Mouse (Mus musculus) midbrain, embryonic 15.5 days (tissue): Measurements from ENCODE around the gene Mip. TPM values are rescaled to one million over a fixed set of nuclear protein-coding genes. Genes with fewer than 3 reads are reported as not detected.
A peak's percentile ranks its signal among the peaks of the same experiment; 100 is the strongest.

Experiments
- ATAC-seq: fragments of 200-750 bp; cut with Nextera tagmentation; replicated peaks from 2 replicates; pipeline ENCODE4 v1.8.0; 2017; ENCODE audit warnings: moderate TSS enrichment
- H3K27ac ChIP-seq: fragments of 300-500 bp; sonication (generic); 2 replicates; pipeline ENCODE4 v1.5.1; 2015; ENCODE audit warnings: mild to moderate bottlenecking, inconsistent platforms
- H3K27me3 ChIP-seq: fragments of 300-500 bp; sonication (generic); replicated peaks from 2 replicates; pipeline ENCODE4 v1.6.1; 2015; ENCODE audit warnings: inconsistent platforms
- H3K36me3 ChIP-seq: fragments of 300-500 bp; sonication (generic); replicated peaks from 2 replicates; pipeline ENCODE4 v1.6.1; 2015; ENCODE audit warnings: inconsistent platforms
- H3K4me1 ChIP-seq: fragments of 300-500 bp; sonication (generic); 2 replicates; pipeline ENCODE4 v1.6.1; 2015; ENCODE audit warnings: inconsistent platforms
- H3K4me2 ChIP-seq: fragments of 300-500 bp; sonication (generic); 2 replicates; pipeline ENCODE4 v1.6.1; 2015; ENCODE audit warnings: inconsistent platforms, mild to moderate bottlenecking, moderate library complexity
- H3K4me3 ChIP-seq: fragments of 300-500 bp; sonication (generic); 2 replicates; pipeline ENCODE4 v1.5.1; 2015; ENCODE audit warnings: mild to moderate bottlenecking, inconsistent platforms
- H3K9ac ChIP-seq: fragments of 300-500 bp; sonication (generic); 2 replicates; pipeline ENCODE4 v1.6.1; 2015; ENCODE audit warnings: mild to moderate bottlenecking, inconsistent platforms
- H3K9me3 ChIP-seq: fragments of 300-500 bp; sonication (generic); 2 replicates; pipeline ENCODE4 v1.6.1; 2016; ENCODE audit warnings: inconsistent platforms
- WGBS: fragments of 180-500 bp; shearing (Covaris S2); methylation state at CpG from one replicate; pipeline ENCODE4 v1.1.7; 2015; ENCODE audit warnings: mixed read lengths; 5-methylcytosine and 5-hydroxymethylcytosine counted together
- polyA plus RNA-seq: library from polyadenylated mRNA; unstranded; fragments of >200 nt; fragmentation: Nextera tagmentation; extraction: Ambion mirVana; gene quantifications from 2 replicates; pipeline ENCODE4 v1.2.1, GENCODE M21; 2015

Mip gene
- polyA plus RNA-seq, 1 experiment from 2014 or later = 0.09 TPM

DNA sequence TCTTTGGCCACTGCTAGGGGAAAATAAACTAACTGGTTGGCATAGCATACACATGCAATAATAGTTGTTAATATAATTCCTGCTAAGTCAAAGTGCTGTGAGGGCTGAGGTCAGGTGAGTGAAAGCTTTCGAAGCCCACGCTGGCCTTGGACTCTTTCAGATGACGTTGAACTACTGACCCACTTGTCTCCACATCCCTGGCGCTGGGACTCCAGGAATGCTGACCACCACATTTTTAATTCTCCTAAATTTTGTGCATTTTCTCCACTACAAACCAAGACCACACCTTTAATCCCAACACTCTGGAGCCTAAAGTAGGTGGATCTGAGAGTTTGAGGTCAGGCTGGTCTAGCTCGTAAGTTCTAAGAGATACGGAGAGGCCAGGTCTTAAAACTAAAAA is 32.5 kb upstream of the Mip start:
- WGBS = 93% methylated on average over 6 of the region's 6 CpGs

DNA sequence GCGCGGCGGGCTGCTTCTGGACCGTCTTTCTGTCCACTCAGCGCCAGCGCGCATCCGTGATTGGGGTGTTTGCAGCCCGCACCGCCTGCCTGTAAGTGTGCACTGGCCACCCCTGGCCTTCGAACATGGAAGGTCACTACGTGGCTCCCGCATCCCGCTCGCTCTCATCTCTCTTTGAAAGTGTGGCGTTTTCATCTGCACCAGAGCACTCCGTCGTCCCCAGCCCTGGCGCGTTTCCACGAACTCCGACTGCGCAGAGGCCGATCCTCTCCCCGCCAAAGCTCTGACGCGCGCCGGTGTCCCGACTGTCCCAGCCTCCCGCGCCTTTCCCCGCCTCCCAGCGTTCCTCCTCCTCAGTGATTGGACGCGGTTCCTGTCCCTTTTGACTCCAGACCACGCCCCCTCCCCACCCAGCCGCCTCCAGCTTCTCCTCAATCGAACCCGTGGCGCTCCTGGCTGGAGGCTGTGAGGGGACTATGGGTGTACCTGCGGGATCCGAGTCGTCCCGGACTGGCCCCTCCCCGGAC is 31.6 kb upstream of the Mip start, which contains the start of gene Gls2:
TSS of gene Gls2 (plus strand) at position 434 of the 527 bp plus-strand sequence.
- H3K4me1 ChIP-seq = peaks cover 14% of the 10 kb centered on the region
- no peaks in the 10 kb centered on the region for H3K9me3 ChIP-seq
- peak within 1 kb of the TSS; percentile 99 for H3K4me2 ChIP-seq
- H3K9ac ChIP-seq = peak within 1 kb of the TSS; percentile 56
- peaks cover 21% of the 10 kb centered on the region for H3K27me3 ChIP-seq
- peak; percentile 97 for ATAC-seq
- under 1% methylated on average over 45 of the region's 46 CpGs for WGBS
- peak within 1 kb of the TSS; percentile 66 for H3K4me3 ChIP-seq
- no peaks in the 10 kb centered on the region for H3K36me3 ChIP-seq
- peak within 1 kb of the TSS; percentile 42; the same call in 1 of the 2 replicates for H3K27ac ChIP-seq

More for the DNA sequence above, 32.5 kb upstream of the Mip start:
- Histone ChIP-seq H3K4me1 (peaks cover 14% of the 10 kb centered on the region), H3K4me3 (no peak overlapping the region), H3K9ac (no peak overlapping the region), H3K27me3 (peaks cover 21% of the 10 kb centered on the region), H3K9me3 (no peaks in the 10 kb centered on the region), H3K36me3 (no peaks in the 10 kb centered on the region), H3K27ac (no peak overlapping the region), H3K4me2 (no peak overlapping the region)
- no peak for ATAC-seq

DNA sequence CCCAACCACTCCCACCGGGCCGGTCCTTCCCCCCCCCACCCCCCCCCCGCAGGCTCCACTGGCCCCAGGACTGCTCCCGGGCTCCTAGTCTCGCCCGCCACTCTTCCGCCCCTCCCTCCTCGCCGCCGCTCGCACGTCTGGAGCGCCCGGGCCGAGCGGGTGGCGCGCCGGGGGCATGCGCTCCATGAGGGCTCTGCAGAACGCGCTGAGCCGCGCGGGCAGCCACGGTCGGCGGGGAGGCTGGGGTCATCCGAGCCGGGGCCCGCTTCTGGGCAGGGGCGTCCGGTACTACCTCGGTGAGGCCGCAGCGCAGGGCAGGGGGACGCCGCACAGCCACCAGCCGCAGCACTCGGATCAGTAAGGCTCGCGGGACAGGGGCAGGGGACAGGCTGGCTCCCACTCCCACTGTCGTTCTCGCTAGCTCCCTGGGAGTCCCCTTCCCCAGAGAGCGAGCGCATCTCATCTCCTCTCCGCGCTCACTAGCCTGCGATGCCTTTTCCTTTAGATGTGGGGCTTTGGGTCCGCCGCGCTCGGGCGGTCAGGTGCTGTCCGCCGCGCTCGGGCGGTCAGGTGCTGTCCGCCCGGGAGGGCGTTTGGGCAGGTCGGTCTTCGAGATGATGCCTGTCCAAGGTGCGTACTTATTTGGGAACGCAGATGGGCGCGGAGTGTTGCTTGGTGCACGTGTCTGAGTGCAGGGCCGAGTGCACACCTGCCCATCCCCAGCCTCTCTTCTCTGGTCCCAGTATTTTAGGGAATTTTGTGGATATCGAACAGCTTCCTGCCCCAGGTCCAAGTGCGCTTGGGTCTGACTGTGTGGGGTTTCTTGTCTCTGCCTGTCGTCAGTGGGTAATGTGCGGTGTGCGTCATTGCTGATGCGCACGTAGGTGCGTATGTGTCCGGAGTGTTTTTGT is 30.8 kb upstream of the Mip start:
- Histone ChIP-seq H3K9ac (peak overlapping the region; percentile 56), H3K36me3 (no peaks in the 10 kb centered on the region), H3K27me3 (peaks cover 21% of the 10 kb centered on the region), H3K4me1 (peaks cover 14% of the 10 kb centered on the region), H3K27ac (0 out of 2 replicates have a peak overlapping the region, but pooled peaks have one; percentile 24), H3K4me3 (peak overlapping the region; percentile 66), H3K9me3 (no peaks in the 10 kb centered on the region), H3K4me2 (peak overlapping the region; percentile 99)
- WGBS = under 1% methylated on average over 73 of the region's 79 CpGs
- ATAC-seq = peak; percentile 91

DNA sequence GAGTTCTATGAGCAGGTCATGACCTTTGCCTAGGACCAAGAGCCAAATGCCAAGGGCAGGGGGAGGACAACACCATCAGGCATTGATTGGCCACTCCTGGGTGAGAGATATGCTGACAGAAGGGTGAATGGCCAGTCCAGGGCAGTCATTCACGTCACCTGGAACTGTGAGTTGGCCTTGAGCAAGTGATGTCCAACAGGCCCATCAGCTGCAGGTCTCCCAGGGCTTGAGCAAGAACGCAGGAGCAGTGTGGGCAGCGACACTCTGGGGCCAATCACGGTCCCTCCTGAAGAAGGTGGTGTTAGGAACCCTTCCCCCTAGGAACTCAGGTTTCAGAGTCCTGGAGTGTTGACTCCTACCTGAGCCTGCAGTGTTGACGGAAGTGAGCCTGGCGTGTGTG is 23.8 kb upstream of the Mip start:
- no peaks in the 10 kb centered on the region for H3K27me3 ChIP-seq
- no peak for ATAC-seq
- H3K4me1 ChIP-seq = no peaks in the 10 kb centered on the region
- no peaks in the 10 kb centered on the region for H3K9me3 ChIP-seq
- H3K4me3 ChIP-seq = no peak overlapping the region
- no peak overlapping the region for H3K27ac ChIP-seq
- no peak overlapping the region for H3K4me2 ChIP-seq
- H3K9ac ChIP-seq = no peak overlapping the region
- WGBS = 82% methylated on average over 6 of the region's 6 CpGs
- H3K36me3 ChIP-seq = no peaks in the 10 kb centered on the region

DNA sequence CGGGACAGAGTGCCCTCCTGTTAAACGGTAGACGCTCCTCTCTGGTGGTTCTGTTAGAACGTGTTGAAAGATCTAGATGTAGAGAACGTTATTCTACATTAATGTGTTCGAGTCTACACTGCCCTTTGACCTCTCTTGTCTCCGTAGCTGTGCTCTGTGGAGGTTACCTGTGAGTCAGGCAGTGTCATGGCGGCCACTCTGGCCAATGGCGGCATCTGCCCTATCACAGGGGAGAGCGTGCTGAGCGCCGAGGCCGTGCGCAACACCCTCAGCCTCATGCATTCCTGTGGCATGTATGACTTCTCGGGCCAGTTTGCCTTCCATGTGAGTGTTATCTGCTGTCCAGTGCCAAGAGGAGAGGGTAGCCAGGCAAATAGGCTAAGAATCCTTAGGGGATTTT is 20.7 kb upstream of the Mip start:
- no peaks in the 10 kb centered on the region for H3K36me3 ChIP-seq
- H3K9ac ChIP-seq = no peak overlapping the region
- no peaks in the 10 kb centered on the region for H3K27me3 ChIP-seq
- ATAC-seq = no peak
- no peaks in the 10 kb centered on the region for H3K9me3 ChIP-seq
- WGBS = 87% methylated on average over 15 of the region's 15 CpGs
- H3K4me3 ChIP-seq = no peak overlapping the region
- no peak overlapping the region for H3K27ac ChIP-seq
- no peak overlapping the region for H3K4me2 ChIP-seq
- no peaks in the 10 kb centered on the region for H3K4me1 ChIP-seq

DNA sequence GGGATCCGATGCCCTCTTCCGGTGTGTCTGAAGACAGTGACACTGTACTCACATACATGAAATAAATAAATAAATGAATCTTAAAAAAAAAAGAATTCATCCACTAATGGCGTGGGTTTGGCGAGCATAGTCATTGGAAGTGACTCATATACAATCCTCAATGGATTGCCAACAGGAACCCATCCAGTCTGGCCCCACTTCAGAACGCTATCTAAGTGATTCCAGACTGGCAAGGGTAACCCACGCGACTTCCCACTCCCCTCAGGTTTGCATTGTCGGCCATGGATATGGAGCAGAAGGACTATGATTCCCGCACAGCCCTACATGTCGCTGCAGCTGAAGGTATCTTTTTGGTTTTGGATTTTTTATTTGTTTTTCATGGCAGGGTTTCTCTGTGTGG is 17.3 kb upstream of the Mip start:
- Histone ChIP-seq H3K36me3 (no peaks in the 10 kb centered on the region), H3K4me2 (no peak overlapping the region), H3K27ac (no peak overlapping the region), H3K4me3 (no peak overlapping the region), H3K9ac (no peak overlapping the region), H3K9me3 (no peaks in the 10 kb centered on the region), H3K4me1 (peaks cover 13% of the 10 kb centered on the region), H3K27me3 (no peaks in the 10 kb centered on the region)
- 93% methylated on average over 10 of the region's 10 CpGs for WGBS
- no peak for ATAC-seq

DNA sequence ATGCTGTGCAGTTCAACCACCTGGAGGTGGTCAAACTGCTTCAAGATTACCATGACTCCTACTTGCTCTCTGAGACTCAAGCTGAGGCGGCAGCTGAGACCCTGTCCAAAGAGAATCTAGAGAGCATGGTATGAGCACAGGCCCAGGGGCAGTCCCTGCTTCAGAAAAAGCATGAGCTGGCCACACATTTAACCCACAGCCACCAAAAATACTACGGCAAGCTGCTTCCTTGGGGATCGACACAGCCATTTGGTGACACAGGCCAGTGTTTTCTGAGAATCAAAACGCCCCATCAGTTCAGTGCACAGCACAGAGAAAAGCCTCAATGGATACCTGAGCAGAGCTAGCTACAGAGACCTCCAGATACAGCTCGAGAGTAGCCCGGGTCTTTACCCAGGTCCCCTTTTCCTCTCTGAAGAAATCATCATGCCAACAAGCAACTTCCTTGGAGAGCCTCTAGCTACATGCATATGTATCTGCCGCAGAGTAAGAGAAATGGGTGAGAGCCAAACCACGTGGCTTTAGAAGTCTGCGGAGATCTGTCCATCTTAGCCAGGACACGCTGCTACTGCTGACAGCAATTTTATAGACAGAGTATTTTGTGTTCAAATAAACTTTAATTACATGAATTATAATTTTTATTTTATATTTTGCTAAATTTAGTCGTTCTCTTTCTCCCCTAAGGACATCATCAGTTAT is 16.2 kb upstream of the Mip start:
- no peak overlapping the region for H3K4me3 ChIP-seq
- 94% methylated on average over 11 of the region's 11 CpGs for WGBS
- no peak overlapping the region for H3K27ac ChIP-seq
- peaks cover 13% of the 10 kb centered on the region for H3K4me1 ChIP-seq
- H3K9me3 ChIP-seq = no peaks in the 10 kb centered on the region
- ATAC-seq = no peak
- H3K27me3 ChIP-seq = no peaks in the 10 kb centered on the region
- no peak overlapping the region for H3K9ac ChIP-seq
- H3K36me3 ChIP-seq = no peaks in the 10 kb centered on the region
- no peak overlapping the region for H3K4me2 ChIP-seq

DNA sequence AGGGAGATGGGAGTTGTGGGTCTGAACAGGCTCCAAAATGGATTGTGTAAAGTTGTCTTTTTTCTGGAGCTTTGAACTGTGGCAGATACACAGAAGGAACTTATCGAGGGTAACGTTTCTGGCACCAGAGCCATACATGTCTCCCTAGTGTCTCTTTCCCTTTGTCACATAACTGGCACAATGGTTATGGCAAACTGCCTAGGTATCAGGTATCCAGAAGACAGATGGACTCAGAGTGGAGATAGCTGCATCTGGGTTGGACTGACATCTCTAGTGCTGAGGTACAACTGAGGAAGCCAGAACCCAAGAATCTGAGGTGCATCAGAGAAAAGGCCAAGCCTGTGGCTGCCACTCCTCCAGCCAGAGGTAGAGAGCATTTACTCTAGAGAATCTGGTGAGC is 15.5 kb upstream of the Mip start:
- Histone ChIP-seq H3K4me2 (no peak overlapping the region), H3K4me3 (no peak overlapping the region), H3K9ac (no peak overlapping the region), H3K9me3 (no peaks in the 10 kb centered on the region), H3K27ac (no peak overlapping the region), H3K4me1 (peaks cover 13% of the 10 kb centered on the region), H3K36me3 (no peaks in the 10 kb centered on the region), H3K27me3 (no peaks in the 10 kb centered on the region)
- no peak for ATAC-seq
- 96% methylated on average over 2 of the region's 2 CpGs for WGBS

DNA sequence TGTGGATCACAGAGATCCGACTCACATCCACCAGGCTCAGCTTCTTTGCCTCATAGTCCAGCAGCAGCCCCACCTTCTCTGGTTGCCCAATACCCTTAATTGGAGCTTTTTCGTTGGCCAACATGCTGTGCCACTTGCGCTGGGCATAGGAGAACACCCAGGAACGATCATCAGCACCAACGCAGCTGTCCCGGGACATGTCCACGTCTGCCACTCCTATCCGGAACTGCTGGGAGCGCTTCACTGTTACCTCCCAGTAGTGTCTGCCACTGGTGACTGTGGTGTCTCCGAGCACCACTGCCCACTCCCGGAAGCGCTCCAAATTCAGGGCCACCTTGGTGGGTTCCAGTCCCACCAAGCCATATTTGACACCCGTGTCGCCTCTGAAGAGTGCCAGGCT is 14.7 kb upstream of the Mip start:
- Histone ChIP-seq H3K9me3 (no peaks in the 10 kb centered on the region), H3K27me3 (no peaks in the 10 kb centered on the region), H3K4me1 (peaks cover 13% of the 10 kb centered on the region), H3K9ac (peak overlapping the region; percentile 54), H3K36me3 (no peaks in the 10 kb centered on the region), H3K27ac (peak overlapping the region; percentile 56; the same call in 1 of the 2 replicates), H3K4me3 (peak overlapping the region; percentile 68), H3K4me2 (peak overlapping the region; percentile 94)
- WGBS = 25% methylated on average over 14 of the region's 14 CpGs
- ATAC-seq = peak; percentile 52; the same call in 1 of the 2 replicates

DNA sequence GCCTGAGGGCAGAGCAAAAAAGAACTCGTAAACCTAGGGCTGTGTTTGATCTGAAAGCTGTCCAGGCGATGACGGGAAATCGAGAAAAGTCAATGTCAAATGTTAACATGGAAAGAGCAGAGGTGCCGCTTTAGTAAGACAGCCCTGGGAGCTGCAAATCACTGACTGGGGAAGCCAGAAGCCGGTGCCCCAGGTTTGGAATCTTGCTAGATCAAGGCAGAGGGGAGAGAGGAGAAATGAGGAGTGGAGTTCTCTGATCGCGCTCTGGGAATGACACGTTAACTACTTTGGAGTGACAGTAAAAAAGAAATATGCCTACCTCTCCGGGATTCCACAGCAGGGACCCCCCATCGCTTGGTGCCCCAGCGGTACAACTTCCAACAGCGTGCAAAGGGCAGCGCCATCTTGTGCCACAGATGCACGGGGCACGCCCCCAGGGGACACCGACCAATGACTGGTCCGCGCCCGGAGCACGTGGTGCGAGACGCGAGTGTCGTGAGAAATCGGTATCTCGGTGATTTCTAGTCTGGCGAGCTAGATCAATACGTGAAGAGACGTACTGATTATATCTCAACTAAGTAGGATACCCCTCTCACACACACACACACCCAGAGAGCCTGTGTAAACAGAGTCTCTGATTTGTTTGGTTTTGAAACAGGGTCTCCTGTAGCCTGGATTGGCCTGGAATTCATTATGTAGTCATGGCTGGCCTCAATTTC is 14.1 kb upstream of the Mip start, which contains the start of gene Spryd4:
TSS of gene Spryd4 (minus strand) at position 418 of the 719 bp plus-strand sequence.
- Histone ChIP-seq H3K9me3 (no peaks in the 10 kb centered on the region), H3K27me3 (no peaks in the 10 kb centered on the region), H3K4me3 (peak within 1 kb of the TSS; percentile 68), H3K4me1 (peaks cover 13% of the 10 kb centered on the region), H3K4me2 (peak within 1 kb of the TSS; percentile 94), H3K36me3 (no peaks in the 10 kb centered on the region), H3K9ac (peak within 1 kb of the TSS; percentile 54), H3K27ac (peak within 1 kb of the TSS; percentile 70)
- ATAC-seq = peak; percentile 95
- WGBS = under 1% methylated on average over 30 of the region's 30 CpGs

DNA sequence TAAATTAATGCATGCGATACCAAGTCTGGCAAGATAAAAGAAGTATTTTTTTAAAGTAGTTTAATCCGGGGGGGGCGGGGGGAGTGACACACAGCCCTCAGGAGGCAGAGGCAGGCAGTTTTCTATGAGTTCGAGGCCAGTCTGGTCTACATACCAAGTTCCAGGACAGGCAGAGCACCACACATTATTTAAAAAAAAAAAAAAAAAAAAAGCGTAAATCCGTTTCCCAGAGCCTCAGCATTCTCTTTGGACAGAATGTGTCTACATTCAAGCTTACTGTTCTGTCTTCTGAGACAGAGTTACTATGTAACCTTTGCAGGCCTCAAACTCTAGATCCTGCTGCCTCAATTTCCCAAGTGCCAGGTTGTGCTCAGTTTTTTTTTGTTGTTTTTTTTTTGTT is 13.5 kb upstream of the Mip start:
- no peaks in the 10 kb centered on the region for H3K27me3 ChIP-seq
- no peaks in the 10 kb centered on the region for H3K9me3 ChIP-seq
- peak overlapping the region; percentile 68 for H3K4me3 ChIP-seq
- no peaks in the 10 kb centered on the region for H3K36me3 ChIP-seq
- peak overlapping the region; percentile 70 for H3K27ac ChIP-seq
- H3K4me1 ChIP-seq = peaks cover 13% of the 10 kb centered on the region
- H3K4me2 ChIP-seq = peak overlapping the region; percentile 94
- WGBS = 46% methylated on average over 6 of the region's 6 CpGs
- peak overlapping the region; percentile 54; the same call in 1 of the 2 replicates for H3K9ac ChIP-seq
- peak; percentile 49; the same call in 1 of the 2 replicates for ATAC-seq
